Mouse (Mus musculus) cortical plate, adult 2 months (tissue): ENCODE data around the gene Unc79.
A peak's percentile ranks its signal among the peaks of the same experiment; 100 is the strongest.

Experiments used
- CTCF ChIP-seq: fragments of 200-500 bp; IDR thresholded peaks from 2 replicates; pipeline ENCODE4 v1.5.1; 2011; ENCODE audit warnings: mild to moderate bottlenecking, control low read depth, low read length; ENCODE audit not compliant: insufficient read depth; ENCODE audit errors: extremely low read depth
- POLR2A ChIP-seq: fragments of 200-500 bp; IDR thresholded peaks from 2 replicates; pipeline ENCODE4 v1.6.1; 2011; ENCODE audit warnings: mild to moderate bottlenecking, low read length, control low read depth; ENCODE audit not compliant: insufficient read depth; ENCODE audit errors: extremely low read depth

GRCm38 (mm10) chr12:103099185-103099584 is 150.5 kb downstream of the Unc79 start:
- TF ChIP-seq CTCF (peak; percentile 44), POLR2A (no peak)
